Mouse (Mus musculus) limb, embryonic 14.5 days (tissue): ENCODE results near the gene Fbxl16. TPM values are rescaled to one million over a fixed set of nuclear protein-coding genes. Genes with fewer than 3 reads are reported as not detected.

Source experiments
- ATAC-seq: fragments of 200-750 bp; cut with Nextera tagmentation; 2 replicates; pipeline ENCODE4 v1.8.0; 2017; ENCODE audit warnings: low read depth, moderate number of reproducible peaks, moderate TSS enrichment; ENCODE audit not compliant: low FRiP score
- DNase-seq: peaks from one replicate; pipeline ENCODE4 v3.0.0-alpha.2; 2015; ENCODE audit warnings: low spot score
- H3K27ac ChIP-seq: fragments of 300-500 bp; sonication (generic); replicated peaks from 2 replicates; pipeline ENCODE4 v1.5.1; 2014; ENCODE audit warnings: low read depth, mild to moderate bottlenecking, low read length, moderate library complexity, mixed read lengths
- H3K27me3 ChIP-seq: fragments of 300-500 bp; sonication (generic); 2 replicates; pipeline ENCODE4 v1.6.1; 2014; ENCODE audit warnings: low read length, mixed read lengths; ENCODE audit not compliant: control insufficient read depth, insufficient read depth
- H3K36me3 ChIP-seq: fragments of 300-500 bp; sonication (generic); 2 replicates; pipeline ENCODE4 v1.6.1; 2014; ENCODE audit warnings: mild to moderate bottlenecking, low read length, moderate library complexity, mixed read lengths; ENCODE audit not compliant: control insufficient read depth, insufficient read depth
- H3K4me1 ChIP-seq: fragments of 300-500 bp; sonication (generic); 2 replicates; pipeline ENCODE4 v1.6.1; 2014; ENCODE audit warnings: antibody characterized with exemption, low read length, mixed read lengths; ENCODE audit not compliant: control insufficient read depth, insufficient read depth
- H3K4me2 ChIP-seq: fragments of 300-500 bp; sonication (generic); replicated peaks from 2 replicates; pipeline ENCODE4 v1.6.1; 2014; ENCODE audit warnings: low read depth, mild to moderate bottlenecking, low read length, moderate library complexity; ENCODE audit not compliant: severe bottlenecking
- H3K4me3 ChIP-seq: fragments of 300-500 bp; sonication (generic); replicated peaks from 2 replicates; pipeline ENCODE4 v1.5.1; 2014; ENCODE audit warnings: low read length
- H3K9ac ChIP-seq: fragments of 300-500 bp; sonication (generic); 2 replicates; pipeline ENCODE4 v1.6.1; 2014; ENCODE audit warnings: mild to moderate bottlenecking, low read depth, low read length, moderate library complexity; ENCODE audit not compliant: severe bottlenecking
- H3K9me3 ChIP-seq: fragments of 300-500 bp; sonication (generic); 2 replicates; pipeline ENCODE4 v1.6.1; 2016; ENCODE audit warnings: low read length; ENCODE audit not compliant: control insufficient read depth
- POLR2A ChIP-seq: fragments of 200-500 bp; IDR thresholded peaks from 2 replicates; pipeline ENCODE4 v1.8.0; 2012; ENCODE audit warnings: inconsistent platforms, mild to moderate bottlenecking, moderate library complexity, borderline replicate concordance; ENCODE audit not compliant: insufficient read depth, insufficient read length; ENCODE audit errors: extremely low read depth
- WGBS: fragments of 180-500 bp; shearing (Covaris S2); extraction: QIAGEN DNeasy Blood & Tissue Kit; methylation state at CpG from one replicate; pipeline ENCODE4 v1.1.7; 2014; 5-methylcytosine and 5-hydroxymethylcytosine counted together
- polyA plus RNA-seq, 2 experiments: library from polyadenylated mRNA; depleted of rRNA in 1 of 2; stranded (reverse) in 1 of 2; unstranded in 1 of 2; fragments of >200 nt; fragmentation: Nextera tagmentation in 1 of 2; extraction: Ambion mirVana in 1 of 2; gene quantifications; 2 replicates each; pipeline versions ENCODE4 v1.2.1 to v1.2.3; 2012 to 2014

Gene Fbxl16
- polyA plus RNA-seq, 2 experiments, result 2.0 to 6.5 TPM

DNA sequence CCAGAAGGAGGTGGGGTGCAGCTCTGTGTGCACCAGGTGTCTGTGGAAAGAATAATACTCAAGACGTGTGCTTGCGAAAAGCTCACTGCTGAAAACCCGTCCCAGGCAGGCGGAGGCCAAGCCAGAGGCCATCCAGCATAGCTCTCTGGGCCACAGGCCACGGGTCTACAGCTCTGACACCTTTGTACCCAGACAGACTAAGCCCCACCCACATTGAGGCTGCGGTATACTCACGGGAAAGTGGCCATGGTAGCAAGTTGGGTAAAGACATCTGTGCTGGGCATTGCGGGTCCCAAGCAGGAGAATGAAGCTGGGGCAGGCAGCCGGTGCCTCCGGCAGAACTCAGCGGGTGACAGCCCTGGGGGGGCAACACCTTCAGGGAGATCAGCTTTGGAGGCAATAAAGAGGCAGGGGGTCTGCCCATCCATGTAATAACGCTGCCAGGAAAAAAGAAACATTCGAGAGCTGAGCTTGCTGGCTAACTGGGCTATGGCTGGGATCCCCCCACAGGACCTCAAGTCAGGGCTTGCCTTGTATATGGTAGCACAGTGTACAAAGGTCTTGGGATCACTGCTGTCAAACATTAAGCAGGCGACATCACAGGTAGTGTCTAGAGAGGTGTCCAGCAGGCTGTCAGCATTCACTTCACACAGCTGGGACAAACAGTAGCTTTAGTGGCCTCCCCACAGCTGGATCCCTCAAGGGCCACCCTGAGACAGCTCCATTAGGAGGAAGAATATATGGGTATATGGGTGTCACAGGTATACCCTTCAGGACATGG, 30.8 kb downstream of the Fbxl16 start:
- DNase-seq (no peak), ATAC-seq (no peak)
- Histone ChIP-seq H3K4me2 (no peak overlapping the region), H3K4me3 (no peak overlapping the region), H3K36me3 (peaks cover 55% of the 10 kb centered on the region), H3K9me3 (no peaks in the 10 kb centered on the region), H3K9ac (no peak overlapping the region), H3K4me1 (peaks cover 32% of the 10 kb centered on the region), H3K27me3 (no peaks in the 10 kb centered on the region), H3K27ac (no peak overlapping the region)
- WGBS, result 80% methylated on average over 14 of the region's 14 CpGs
- no peak for TF ChIP-seq POLR2A

DNA sequence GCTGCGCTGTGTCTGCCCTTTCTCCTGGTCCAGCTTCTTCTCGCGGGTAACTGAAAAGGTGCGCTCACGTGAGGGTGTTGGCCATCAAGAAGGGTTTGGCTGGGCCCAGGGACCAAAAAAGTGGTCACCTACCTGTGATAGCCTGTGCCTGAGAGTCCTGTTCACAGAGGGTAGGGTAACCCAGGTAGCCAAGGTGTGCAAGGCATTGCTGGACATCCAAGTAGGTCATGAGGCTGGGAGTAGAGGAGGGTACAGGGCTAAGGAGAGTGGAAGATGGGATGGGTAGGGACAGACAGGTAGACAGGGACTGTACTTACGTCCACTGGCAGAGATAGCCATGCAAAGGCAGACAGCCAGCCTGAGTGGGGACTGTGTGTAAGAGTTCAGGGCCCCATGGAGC, 31.6 kb downstream of the Fbxl16 start:
- peaks cover 28% of the 10 kb centered on the region; the same call in 1 of the 2 replicates for H3K4me1 ChIP-seq
- no peak for TF ChIP-seq POLR2A
- 94% methylated on average over 6 of the region's 6 CpGs for whole genome bisulfite sequencing
- no peaks in the 10 kb centered on the region for H3K9me3 ChIP-seq
- no peak overlapping the region for H3K4me3 ChIP-seq
- no peak overlapping the region for H3K9ac ChIP-seq
- ATAC-seq (no peak), DNase-seq (no peak)
- H3K36me3 ChIP-seq, result peaks cover 50% of the 10 kb centered on the region
- no peak overlapping the region for H3K27ac ChIP-seq
- no peak overlapping the region for H3K4me2 ChIP-seq
- no peaks in the 10 kb centered on the region for H3K27me3 ChIP-seq

DNA sequence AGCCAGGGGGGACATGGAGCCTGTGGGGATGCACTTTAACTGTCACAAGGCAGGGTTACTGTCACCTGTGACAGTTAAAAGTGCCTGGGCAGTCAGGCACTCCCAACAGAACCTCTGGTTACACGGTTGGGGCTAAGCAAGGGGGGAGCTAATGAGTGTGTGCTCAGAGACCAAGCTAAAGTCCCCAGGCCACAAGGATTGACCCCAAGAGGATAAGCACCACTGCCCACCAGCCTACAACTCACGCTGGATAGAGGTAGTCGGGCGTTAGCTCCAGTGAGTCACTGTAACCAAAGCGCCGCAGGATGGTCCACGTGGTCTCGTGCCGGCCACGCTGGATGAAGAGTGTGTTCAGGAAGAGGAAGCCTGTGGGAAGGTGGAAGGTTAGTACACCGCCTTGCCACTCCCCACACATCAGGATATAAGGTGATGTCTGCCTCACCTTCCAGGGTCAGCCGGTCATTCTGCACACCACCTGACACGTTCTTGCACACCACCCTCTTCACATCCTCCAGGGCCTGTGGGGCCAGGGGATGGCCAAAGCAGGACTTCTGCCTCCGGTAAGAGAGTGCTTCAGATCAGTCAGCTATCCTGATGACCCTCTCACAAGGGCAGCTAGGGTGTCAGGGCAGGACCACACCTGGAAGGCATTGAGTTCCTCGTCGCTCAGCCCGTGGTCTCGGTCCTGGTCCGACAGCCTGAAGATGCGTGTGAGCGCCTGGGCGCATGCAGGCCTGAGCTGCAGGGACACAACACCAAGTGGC, 32.4 kb downstream of the Fbxl16 start, which contains the start of gene Gm20683:
Gene Gm20683, minus strand, starts transcription at position 647 of the 764 bp plus-strand sequence.
- peaks cover 21% of the 10 kb centered on the region; the same call in 1 of the 2 replicates for H3K4me1 ChIP-seq
- no peak within 1 kb of the TSS for H3K27ac ChIP-seq
- TF ChIP-seq POLR2A, result no peak
- H3K4me2 ChIP-seq, result no peak within 1 kb of the TSS
- H3K27me3 ChIP-seq, result no peaks in the 10 kb centered on the region
- no peak for DNase-seq
- no peak within 1 kb of the TSS for H3K4me3 ChIP-seq
- WGBS, result 95% methylated on average over 22 of the region's 22 CpGs
- no peaks in the 10 kb centered on the region for H3K9me3 ChIP-seq
- ATAC-seq, result no peak
- H3K36me3 ChIP-seq, result peaks cover 54% of the 10 kb centered on the region
- H3K9ac ChIP-seq, result no peak within 1 kb of the TSS

DNA sequence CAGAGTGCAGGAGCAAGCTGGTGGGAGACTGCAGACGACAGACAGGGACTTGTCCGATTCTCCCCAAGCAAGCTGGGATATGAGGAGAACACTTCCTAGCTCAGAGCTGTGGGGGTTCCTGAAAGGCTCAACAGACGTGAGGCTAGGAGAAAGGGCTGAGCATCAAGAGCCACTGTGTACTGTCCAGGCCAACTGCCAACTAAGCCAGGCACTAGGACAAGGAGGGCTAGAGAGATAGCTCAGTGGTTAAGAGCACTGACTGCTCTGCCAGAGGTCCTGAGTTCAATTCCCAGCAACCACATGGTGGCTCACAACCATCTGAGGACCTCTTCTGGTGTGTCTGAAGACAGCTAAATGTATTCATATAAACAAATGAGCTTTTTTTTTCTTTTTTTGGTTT, 33.6 kb downstream of the Fbxl16 start:
- ATAC-seq, result no peak
- TF ChIP-seq POLR2A, result no peak
- no peak overlapping the region for H3K4me3 ChIP-seq
- no peak for DNase-seq
- H3K27ac ChIP-seq, result no peak overlapping the region
- no peaks in the 10 kb centered on the region for H3K27me3 ChIP-seq
- H3K4me1 ChIP-seq, result peaks cover 10% of the 10 kb centered on the region; the same call in 1 of the 2 replicates
- H3K4me2 ChIP-seq, result no peak overlapping the region
- no peak overlapping the region for H3K9ac ChIP-seq
- peaks cover 58% of the 10 kb centered on the region for H3K36me3 ChIP-seq
- no peaks in the 10 kb centered on the region for H3K9me3 ChIP-seq
- 85% methylated on average over 3 of the region's 3 CpGs for WGBS

GRCm38 (mm10) chr17:25843122-25843521, 34.2 kb downstream of the Fbxl16 start:
- 93% methylated on average over 4 of the region's 4 CpGs for WGBS
- no peak overlapping the region for H3K27ac ChIP-seq
- TF ChIP-seq POLR2A, result no peak
- no peaks in the 10 kb centered on the region for H3K27me3 ChIP-seq
- H3K4me2 ChIP-seq, result peak overlapping the region; percentile 63
- no peaks in the 10 kb centered on the region for H3K9me3 ChIP-seq
- peaks cover 57% of the 10 kb centered on the region for H3K36me3 ChIP-seq
- H3K9ac ChIP-seq, result peak overlapping the region; percentile 82
- peaks cover 10% of the 10 kb centered on the region; the same call in 1 of the 2 replicates for H3K4me1 ChIP-seq
- no peak for ATAC-seq
- peak overlapping the region; percentile 90 for H3K4me3 ChIP-seq
- DNase-seq, result no peak
